Mouse (Mus musculus): Measurements from ENCODE around the gene Kdm6b. TPM values are rescaled to one million over a fixed set of nuclear protein-coding genes. Genes with fewer than 3 reads are reported as not detected.

The Kdm6b gene
- polyA plus RNA-seq, 1 experiment = 72.1 TPM

DNA sequence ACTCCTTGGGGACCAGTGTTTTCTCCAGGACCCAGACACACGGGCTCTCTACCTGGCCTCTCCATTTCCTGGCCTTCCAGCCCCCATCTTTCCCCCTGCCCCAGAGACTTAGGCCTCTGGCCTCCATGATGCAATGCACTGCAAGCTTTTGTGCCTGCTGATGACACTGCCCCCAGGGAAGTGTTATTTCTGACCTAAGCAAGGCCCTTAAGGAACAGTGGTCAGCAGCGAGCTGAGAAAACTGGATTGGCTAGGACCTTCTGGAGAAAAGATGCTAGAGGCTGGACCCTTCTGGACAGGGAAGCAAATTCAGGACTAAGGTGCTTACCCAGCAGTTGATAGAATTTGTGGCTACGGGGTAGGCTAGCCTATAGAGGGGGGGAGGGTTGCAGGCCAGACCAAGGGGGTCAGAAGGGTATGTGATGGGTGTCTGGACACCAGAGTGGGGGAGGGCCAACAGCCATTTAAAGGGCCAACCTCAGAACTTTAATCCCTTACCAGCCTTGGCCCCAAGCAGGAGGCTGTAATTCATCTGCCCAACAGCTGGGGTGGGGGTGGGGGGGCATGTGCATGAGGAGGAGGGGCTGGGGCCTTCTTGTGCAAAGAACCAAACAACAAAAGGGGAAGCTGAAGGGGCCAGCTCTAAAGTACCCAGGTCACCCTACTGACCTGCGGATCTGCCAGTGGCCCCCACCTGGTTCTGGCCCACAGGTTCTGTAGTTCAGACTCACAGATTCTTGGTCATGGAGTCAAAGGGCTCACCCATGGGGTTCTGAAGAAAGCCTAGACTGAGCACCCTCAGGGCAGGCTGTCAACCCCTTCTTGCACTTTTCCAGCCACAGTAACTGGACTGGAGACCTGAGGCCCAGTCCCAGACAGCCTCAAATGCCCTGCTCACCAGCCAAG lies 1.2 kb upstream of the Kdm6b start:
- TF ChIP-seq GATA1 (IDR thresholded peaks at IDR 0.05; ENCODE audit: low read length) = no peak

DNA sequence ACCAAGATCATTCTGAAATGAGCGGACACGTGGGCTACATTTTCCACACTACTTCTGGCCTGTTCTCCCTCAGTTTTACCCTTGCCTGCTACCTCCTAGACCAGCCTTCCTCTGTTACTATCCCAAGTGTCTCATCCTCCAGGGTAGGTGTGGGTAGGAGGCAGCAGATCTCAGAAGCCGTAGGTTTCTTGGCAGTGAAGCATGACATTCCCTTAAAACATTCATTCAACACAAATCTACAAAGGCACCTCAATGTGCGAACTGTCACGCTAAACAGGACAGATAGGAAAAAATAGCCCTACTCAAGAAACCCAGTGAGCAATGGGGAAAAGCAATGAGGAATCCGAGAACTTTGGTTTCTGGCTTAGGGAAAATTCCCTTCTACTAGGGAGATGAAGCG lies 927 bp downstream of the Kdm6b start:
- TF ChIP-seq GATA1 (IDR thresholded peaks at IDR 0.05; ENCODE audit: low read length) = no peak

DNA sequence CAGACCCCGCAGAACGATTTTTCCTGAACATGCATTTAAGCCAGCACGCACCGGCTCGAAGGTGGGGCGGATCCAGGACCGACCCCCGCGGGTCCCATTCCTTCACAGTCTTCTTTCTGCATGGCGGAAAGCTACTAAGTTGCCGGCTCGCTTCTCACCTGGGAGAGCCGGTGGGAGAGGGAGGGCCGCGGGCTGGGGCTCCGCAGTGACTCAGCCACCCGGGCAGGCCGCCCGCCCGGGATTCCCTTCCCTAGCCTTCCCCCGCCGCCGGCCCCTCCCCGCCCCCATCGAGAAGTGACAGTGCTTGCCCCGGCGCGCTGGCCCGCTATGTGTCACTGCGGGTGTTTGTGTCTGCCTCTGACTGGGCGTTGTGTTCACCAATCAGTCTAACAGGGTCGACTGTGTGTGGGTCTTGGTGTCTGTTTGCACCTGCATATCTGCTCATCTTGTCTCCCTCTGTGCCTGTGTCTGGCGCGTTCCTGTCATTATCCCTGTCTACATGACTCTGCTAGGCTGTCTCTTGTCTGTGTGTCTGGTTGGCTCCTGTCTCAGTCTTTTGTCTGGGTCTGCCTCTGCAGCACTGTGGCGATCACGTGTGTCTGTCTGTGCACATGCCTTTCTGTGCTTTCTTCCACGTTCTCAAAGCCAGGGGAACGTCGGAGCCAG lies 1.8 kb downstream of the Kdm6b start:
- TF ChIP-seq GATA1 (IDR thresholded peaks at IDR 0.05; ENCODE audit: low read length) = no peak

DNA sequence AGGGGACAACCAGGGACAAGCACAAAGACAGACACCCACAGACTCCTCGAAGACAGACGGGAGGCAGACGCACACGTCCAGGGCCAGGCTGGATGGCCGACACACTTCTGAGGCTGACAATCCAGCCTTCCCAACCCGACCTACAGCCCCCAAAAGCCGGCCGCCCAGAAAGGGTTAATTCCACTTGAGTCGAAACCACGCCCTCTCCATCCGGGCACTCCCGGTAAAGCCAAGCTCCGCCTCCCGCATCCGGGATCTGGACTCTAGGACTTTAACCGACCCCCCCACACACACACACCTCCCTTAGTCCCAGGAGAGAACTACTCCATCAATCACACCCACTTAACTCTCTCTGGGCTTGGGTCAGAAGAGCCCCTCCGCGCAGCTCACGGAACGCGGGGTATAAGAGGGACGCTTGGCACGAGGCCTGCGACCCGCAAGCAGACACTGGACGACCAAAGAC lies 2.4 kb downstream of the Kdm6b start:
- TF ChIP-seq GATA1 (IDR thresholded peaks at IDR 0.05; ENCODE audit: low read length) = no peak

DNA sequence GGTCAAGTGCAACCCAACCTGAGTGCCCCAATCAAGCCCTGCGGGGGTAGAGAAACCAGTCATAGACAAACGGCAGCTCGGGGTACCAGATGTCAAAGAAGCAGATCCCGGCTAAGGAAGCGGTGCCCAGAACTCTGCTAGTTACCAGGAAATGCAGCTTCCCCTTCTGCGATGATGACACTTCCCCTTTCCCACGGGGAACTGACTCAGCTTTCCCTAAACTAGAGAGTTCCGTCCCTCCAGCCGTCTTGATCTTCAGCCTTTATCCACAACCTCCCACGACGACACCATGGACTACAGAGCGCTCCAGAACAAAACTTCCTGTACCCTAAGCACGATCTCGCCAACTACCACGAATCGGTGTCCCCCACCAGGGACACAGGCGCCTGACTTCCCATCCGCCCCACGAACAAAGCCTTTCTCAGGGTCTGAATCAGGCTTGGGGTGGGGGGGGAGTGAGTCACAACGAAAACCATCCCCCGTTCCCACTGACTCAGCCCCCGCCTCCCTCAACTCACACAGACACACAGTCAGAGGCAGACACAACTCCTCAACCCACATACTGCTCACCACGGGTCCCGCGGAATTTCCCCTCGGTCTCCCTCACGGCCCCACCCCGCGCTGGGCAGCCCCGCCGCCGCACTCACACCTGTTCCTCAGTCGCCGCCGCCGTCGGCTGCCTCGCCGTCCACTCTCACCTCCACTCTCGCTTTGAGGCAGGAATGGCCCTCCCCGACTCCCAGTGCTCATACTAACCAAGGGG lies 3.0 kb downstream of the Kdm6b start:
- TF ChIP-seq GATA1 (IDR thresholded peaks at IDR 0.05; ENCODE audit: low read length) = no peak

DNA sequence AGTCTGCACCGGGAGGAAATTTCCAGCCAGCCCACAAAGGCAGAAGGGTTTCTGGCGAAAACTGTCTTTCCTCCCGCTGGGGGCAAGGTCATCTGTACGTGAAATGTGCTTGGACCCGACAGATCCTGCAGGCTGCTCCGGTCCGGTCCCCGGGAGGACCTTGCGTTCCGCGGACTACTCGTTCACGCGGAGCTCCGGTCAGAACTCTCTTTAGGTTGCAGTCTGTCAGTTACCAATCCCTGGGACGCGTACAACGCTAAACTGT lies 3.5 kb downstream of the Kdm6b start:
- no peak for TF ChIP-seq GATA1 (IDR thresholded peaks at IDR 0.05; ENCODE audit: low read length)

DNA sequence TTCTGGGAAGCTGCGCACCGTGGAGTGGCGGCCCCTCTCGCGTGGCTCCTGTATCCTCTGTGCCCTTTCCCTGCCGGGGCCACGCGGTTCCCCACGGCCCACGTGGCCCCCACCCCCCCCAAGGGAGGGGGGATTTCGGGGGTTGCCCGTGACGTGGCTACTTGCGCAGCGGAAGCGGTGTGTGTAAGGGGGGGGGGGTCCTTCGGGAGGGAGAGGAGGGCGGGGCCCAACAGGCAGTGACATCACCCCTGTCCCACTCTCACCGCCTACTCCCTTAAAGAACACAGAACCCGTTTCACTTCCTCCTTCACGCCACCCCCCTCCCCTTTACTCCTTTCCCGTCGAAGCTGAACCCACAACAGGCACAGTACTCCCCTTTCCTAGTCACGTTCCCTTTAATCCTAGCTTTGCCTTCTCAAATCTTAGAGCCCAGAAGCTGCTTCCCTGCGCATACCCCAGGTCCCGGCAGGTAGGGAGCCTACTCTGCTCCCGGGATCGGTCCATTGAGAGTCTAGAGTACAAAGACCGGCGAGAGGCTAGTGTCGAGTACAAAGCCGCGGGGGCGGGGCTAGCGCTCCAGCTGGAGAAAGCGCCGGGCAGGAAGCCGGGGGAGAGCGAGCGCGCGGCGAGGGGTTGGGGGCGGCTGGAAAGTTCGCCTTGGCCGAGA lies 4.0 kb downstream of the Kdm6b start:
- no peak for TF ChIP-seq GATA1 (IDR thresholded peaks at IDR 0.05; ENCODE audit: low read length)

DNA sequence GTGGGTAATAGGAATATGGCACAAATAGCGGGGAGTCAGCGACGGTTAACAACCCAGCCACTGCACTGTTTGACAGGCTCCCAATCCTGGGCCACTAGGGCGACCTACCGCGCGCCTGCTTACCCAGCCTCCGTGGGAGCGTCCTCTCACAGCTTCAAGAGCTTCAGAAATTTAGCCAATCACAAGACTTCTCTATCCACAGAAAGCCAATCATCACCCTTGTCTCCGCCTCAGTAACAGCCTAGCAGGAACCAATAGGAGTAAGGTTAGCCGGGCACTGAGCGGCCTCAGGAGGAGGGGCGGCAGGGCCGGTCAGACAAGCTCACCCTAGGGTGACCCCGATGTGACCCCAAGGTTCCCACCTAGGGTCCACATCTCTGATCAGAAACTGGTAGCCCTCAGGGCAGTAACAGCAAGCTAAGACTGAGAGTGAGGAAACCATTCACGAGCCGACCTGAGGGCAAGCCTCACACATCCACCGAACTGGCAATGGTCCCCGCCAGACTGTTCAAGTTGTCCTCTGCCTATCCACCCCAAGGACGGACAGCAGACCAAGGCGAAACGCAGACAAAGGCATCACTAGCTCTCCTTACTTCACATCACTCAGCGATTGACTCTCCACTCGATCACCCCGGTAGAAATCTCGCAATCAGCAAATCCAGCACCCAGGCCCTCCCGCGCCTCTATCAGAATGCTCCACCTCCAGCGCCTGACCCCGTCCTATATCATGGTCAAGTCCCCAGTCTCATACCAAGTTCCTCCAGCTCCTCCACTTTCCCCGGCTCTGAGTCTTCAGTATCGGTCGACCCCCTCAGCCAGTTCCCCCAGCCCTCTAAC lies 4.7 kb downstream of the Kdm6b start:
- TF ChIP-seq GATA1 (IDR thresholded peaks at IDR 0.05; ENCODE audit: low read length) = no peak

DNA sequence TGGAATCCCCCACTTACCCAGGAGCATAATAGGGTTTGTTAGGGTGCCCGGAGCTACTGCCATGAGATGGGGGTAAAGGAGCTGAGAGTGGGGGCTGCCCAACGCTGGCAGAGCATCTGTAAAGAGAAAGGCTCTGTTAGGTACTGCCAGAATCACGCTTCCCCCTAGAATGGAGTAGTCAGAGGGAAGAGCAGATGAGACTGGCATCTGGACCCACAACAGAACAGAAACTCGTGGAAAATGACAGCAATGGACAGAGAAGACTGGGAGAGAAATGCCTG lies 5.8 kb downstream of the Kdm6b start:
- no peak for TF ChIP-seq GATA1 (IDR thresholded peaks at IDR 0.05; ENCODE audit: low read length)

DNA sequence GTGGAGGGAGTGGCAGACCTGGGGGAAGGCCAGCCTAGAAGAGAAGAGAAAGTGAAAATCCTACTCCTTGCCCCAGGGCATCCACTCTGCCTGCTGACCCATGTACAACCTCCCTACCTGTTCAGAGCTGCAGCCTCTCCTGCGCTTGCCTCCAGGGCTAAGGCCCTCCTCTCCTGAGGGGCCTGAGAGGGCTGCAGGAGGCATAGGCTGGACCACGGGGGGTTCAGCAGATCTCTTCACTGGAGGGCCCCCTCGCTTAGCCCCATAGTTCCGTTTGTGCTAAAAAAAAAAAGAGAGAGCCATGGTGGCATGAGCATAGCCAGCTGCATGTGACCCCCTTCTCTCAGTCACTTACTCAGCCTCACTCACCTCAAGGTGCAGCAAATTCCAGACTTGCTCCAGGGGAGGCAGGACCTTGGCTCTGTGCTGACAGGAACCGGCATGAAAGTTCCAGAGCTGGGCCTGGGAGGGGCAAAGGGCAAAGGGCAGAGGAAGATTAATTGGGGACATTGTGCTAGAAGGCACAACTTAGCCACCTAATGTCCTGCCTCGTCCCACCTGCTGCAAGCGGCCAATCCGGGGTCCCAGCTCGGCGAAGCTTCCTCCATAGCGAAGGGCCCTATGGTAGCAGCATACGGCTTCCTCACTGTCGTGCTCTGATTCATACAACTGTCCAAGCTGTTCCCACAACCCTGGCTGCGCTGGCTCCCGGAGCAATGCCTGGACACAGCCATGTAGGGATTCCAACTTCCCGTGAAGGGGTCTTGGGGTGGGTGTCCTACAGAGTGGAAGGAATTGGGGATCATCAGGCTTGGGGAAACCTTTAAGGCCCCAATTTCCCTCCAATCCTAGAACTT lies 6.4 kb downstream of the Kdm6b start:
- no peak for TF ChIP-seq GATA1 (IDR thresholded peaks at IDR 0.05; ENCODE audit: low read length)

DNA sequence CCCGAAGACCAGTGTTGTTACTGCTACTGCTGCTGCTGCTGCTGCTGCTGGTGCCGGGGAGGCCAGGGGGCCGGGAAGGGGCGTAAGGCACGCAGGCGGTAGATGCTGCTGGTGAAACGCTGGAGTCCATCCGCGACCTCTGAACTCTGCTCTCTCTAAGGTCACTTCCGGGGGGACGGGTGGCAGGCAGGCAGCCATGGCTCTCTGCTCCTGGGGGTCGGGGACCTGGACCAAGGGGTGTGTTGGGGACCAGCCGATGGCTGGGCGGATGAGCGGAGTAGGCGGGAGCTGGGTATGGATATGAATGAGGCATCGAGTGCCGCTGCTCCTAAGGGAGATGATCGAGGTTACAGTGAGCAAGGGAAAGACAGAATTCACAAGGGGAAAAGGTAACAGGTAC lies 7.2 kb downstream of the Kdm6b start:
- no peak for TF ChIP-seq GATA1 (IDR thresholded peaks at IDR 0.05; ENCODE audit: low read length)

DNA sequence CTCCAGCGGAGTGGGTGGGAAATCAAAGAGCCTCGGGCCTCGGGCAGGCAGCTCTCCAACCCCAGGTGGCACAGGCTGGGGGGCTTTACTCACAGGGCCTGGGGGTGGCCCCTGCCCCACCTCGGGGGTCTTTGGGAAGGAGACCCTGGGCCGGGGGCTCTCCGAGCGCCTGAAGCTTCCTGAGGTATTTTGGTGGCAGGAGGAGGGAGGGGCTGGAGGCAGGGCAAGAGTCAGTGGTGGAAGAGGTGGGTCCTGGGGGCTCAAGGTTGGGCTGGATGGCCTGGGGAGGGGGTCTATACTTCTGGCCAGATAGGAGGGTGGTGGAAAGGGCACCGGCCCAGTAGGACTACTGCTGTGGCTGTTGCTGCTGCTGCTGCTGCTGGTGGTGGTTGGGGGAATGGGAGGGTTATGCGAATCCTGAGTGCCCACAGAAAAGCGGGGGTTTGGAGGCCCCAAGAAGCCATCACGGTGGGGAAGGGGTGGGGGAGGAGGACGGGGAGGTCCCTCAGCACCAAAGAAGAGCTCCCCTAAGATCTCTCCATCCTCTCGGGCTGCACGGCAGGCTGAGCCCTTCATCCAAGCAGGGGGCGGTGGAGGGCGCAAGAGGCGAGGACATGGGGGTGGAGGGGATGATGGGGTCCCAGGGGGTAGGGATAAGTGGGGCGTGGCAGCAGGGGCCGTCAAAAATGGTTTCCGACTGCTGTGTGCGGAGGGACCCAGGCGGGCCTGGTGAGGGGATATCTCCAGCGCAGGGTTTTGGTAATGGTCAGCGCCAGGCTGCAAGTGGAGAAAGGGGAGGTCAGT lies 7.9 kb downstream of the Kdm6b start:
- TF ChIP-seq GATA1 (IDR thresholded peaks at IDR 0.05; ENCODE audit: low read length) = no peak
